Mouse (Mus musculus) splenic B cell, adult 2 months (primary cell): ENCODE results near the gene Inpp4b.

Experiments used
- DNase-seq: peaks from one replicate; pipeline ENCODE4 v3.0.0-alpha.2; 2011; ENCODE audit warnings: low read depth, low spot score
- H3K27me3 ChIP-seq: 2 replicates; pipeline ENCODE4 v1.6.1; 2012; ENCODE audit warnings: mild to moderate bottlenecking, low read length, moderate library complexity, mixed read lengths; ENCODE audit not compliant: control insufficient read depth, poor library complexity, insufficient read depth, severe bottlenecking
- H3K36me3 ChIP-seq: 2 replicates; pipeline ENCODE4 v1.6.1; 2012; ENCODE audit warnings: mild to moderate bottlenecking, low read length, moderate library complexity, mixed read lengths; ENCODE audit not compliant: control insufficient read depth, poor library complexity, insufficient read depth, severe bottlenecking

The Inpp4b gene

GRCm38 (mm10) chr8:81494823-81495222, 152.5 kb downstream of the Inpp4b start:
- no peaks in the 10 kb centered on the region for H3K27me3 ChIP-seq
- DNase-seq: no peak
- H3K36me3 ChIP-seq: no peaks in the 10 kb centered on the region

- Histone ChIP-seq H3K27me3 (no peaks in the 10 kb centered on the region), H3K36me3 (no peaks in the 10 kb centered on the region)
- DNase-seq: no peak
These were observed 155.3 kb downstream of the Inpp4b start for GRCm38 (mm10) chr8:81497646-81498045.

GRCm38 (mm10) chr8:81502216-81502615, 159.9 kb downstream of the Inpp4b start:
- H3K36me3 ChIP-seq: no peaks in the 10 kb centered on the region
- no peaks in the 10 kb centered on the region for H3K27me3 ChIP-seq
- no peak for DNase-seq

GRCm38 (mm10) chr8:81502982-81503381, 160.6 kb downstream of the Inpp4b start:
- Histone ChIP-seq H3K27me3 (no peaks in the 10 kb centered on the region), H3K36me3 (no peaks in the 10 kb centered on the region)
- DNase-seq: no peak

- Histone ChIP-seq H3K27me3 (no peaks in the 10 kb centered on the region), H3K36me3 (no peaks in the 10 kb centered on the region)
- no peak for DNase-seq
These were observed 170.5 kb downstream of the Inpp4b start for GRCm38 (mm10) chr8:81512826-81513225.

- H3K27me3 ChIP-seq: no peaks in the 10 kb centered on the region
- no peak for DNase-seq
- H3K36me3 ChIP-seq: no peaks in the 10 kb centered on the region
These were observed 172.1 kb downstream of the Inpp4b start for GRCm38 (mm10) chr8:81514425-81514824.

GRCm38 (mm10) chr8:81522085-81522484, 179.7 kb downstream of the Inpp4b start:
- DNase-seq: no peak
- Histone ChIP-seq H3K36me3 (no peaks in the 10 kb centered on the region), H3K27me3 (no peaks in the 10 kb centered on the region)

- DNase-seq: no peak
- no peaks in the 10 kb centered on the region; the same call in 1 of the 2 replicates for H3K27me3 ChIP-seq
- no peaks in the 10 kb centered on the region for H3K36me3 ChIP-seq
These were observed 182.2 kb downstream of the Inpp4b start for GRCm38 (mm10) chr8:81524561-81524960.

GRCm38 (mm10) chr8:81527661-81528060, 185.3 kb downstream of the Inpp4b start:
- DNase-seq: no peak
- no peaks in the 10 kb centered on the region; the same call in 1 of the 2 replicates for H3K27me3 ChIP-seq
- no peaks in the 10 kb centered on the region for H3K36me3 ChIP-seq

GRCm38 (mm10) chr8:81538310-81538709, 196.0 kb downstream of the Inpp4b start:
- no peak for DNase-seq
- no peaks in the 10 kb centered on the region for H3K36me3 ChIP-seq
- no peaks in the 10 kb centered on the region for H3K27me3 ChIP-seq

- Histone ChIP-seq H3K27me3 (no peaks in the 10 kb centered on the region), H3K36me3 (no peaks in the 10 kb centered on the region)
- no peak for DNase-seq
These were observed 216.2 kb downstream of the Inpp4b start for GRCm38 (mm10) chr8:81558550-81558949.

GRCm38 (mm10) chr8:81562405-81562804, 220.0 kb downstream of the Inpp4b start:
- H3K27me3 ChIP-seq: no peaks in the 10 kb centered on the region
- DNase-seq: no peak
- H3K36me3 ChIP-seq: no peaks in the 10 kb centered on the region

- no peaks in the 10 kb centered on the region for H3K36me3 ChIP-seq
These were observed 223.1 kb downstream of the Inpp4b start for GRCm38 (mm10) chr8:81565484-81565883.

GRCm38 (mm10) chr8:81572319-81573104, 230.2 kb downstream of the Inpp4b start:
- DNase-seq: no peak
- no peaks in the 10 kb centered on the region; the same call in 1 of the 2 replicates for H3K36me3 ChIP-seq

More at GRCm38 (mm10) chr8:81565484-81565883, 223.1 kb downstream of the Inpp4b start:
- no peak for DNase-seq
- H3K27me3 ChIP-seq: no peaks in the 10 kb centered on the region

GRCm38 (mm10) chr8:81575268-81575917, 233.0 kb downstream of the Inpp4b start:
- Histone ChIP-seq H3K36me3 (no peaks in the 10 kb centered on the region; the same call in 1 of the 2 replicates), H3K27me3 (no peaks in the 10 kb centered on the region)
- DNase-seq: no peak

More at GRCm38 (mm10) chr8:81572319-81573104, 230.2 kb downstream of the Inpp4b start:
- no peaks in the 10 kb centered on the region for H3K27me3 ChIP-seq
